Mouse (Mus musculus) Muller cell, postnatal 12 days (primary cell): Measurements from ENCODE around the gene Carmil3.

Source experiments
- DNase-seq: peaks from one replicate; pipeline ENCODE4 v3.0.0-alpha.2; 2015; ENCODE audit errors: inconsistent ontology term

Carmil3 gene

GRCm38 (mm10) chr14:55495509-55496240, 5.2 kb downstream of the Carmil3 start:
- DNase-seq, result no peak

- DNase-seq, result no peak
Observed at GRCm38 (mm10) chr14:55496761-55497448, 6.5 kb downstream of the Carmil3 start.

GRCm38 (mm10) chr14:55497449-55497821, 7.0 kb downstream of the Carmil3 start:
- peak; percentile 71 for DNase-seq

GRCm38 (mm10) chr14:55505612-55506011, 15.2 kb downstream of the Carmil3 start:
- no peak for DNase-seq

- DNase-seq, result no peak
Observed at GRCm38 (mm10) chr14:55507801-55508200, 17.4 kb downstream of the Carmil3 start.

GRCm38 (mm10) chr14:55509540-55509939, 19.1 kb downstream of the Carmil3 start:
- no peak for DNase-seq

- no peak for DNase-seq
Observed at GRCm38 (mm10) chr14:55510125-55510731, 19.8 kb downstream of the Carmil3 start, which contains the start of gene Cpne6. Cpne6 (plus strand) TSS chr14:55510445.

GRCm38 (mm10) chr14:55511037-55511436, 20.6 kb downstream of the Carmil3 start:
- DNase-seq, result no peak

- no peak for DNase-seq
Observed at GRCm38 (mm10) chr14:55513927-55514326, 23.5 kb downstream of the Carmil3 start.

GRCm38 (mm10) chr14:55515846-55516245, 25.4 kb downstream of the Carmil3 start:
- no peak for DNase-seq

- no peak for DNase-seq
Observed at GRCm38 (mm10) chr14:55518897-55519296, 28.4 kb downstream of the Carmil3 start.

GRCm38 (mm10) chr14:55519604-55520003, 29.2 kb downstream of the Carmil3 start:
- DNase-seq, result no peak

GRCm38 (mm10) chr14:55520451-55521361, 30.3 kb downstream of the Carmil3 start:
- peak; percentile 27 for DNase-seq

- DNase-seq, result no peak
Observed at GRCm38 (mm10) chr14:55524062-55524461, 33.6 kb downstream of the Carmil3 start.

- DNase-seq, result no peak
Observed at GRCm38 (mm10) chr14:55524785-55525184, 34.3 kb downstream of the Carmil3 start, which contains the start of gene Nrl. Nrl (minus strand) TSS chr14:55524981.

- no peak for DNase-seq
Observed at GRCm38 (mm10) chr14:55526674-55527073, 36.2 kb downstream of the Carmil3 start.

GRCm38 (mm10) chr14:55527940-55528339, 37.5 kb downstream of the Carmil3 start:
- DNase-seq, result no peak

- DNase-seq, result no peak
Observed at GRCm38 (mm10) chr14:55536116-55536745, 45.8 kb downstream of the Carmil3 start.

- DNase-seq, result peak; percentile 96
Observed at GRCm38 (mm10) chr14:55540067-55540786, 49.8 kb downstream of the Carmil3 start, which contains the start of gene Pck2. Pck2 (plus strand) TSS chr14:55540266.

GRCm38 (mm10) chr14:55540787-55541321, 50.4 kb downstream of the Carmil3 start:
- peak; percentile 73 for DNase-seq
